8 mouse cellular contexts compared by ENCODE assay signal in genomic region chr10:80164998-80165344, GRCm38 (mm10). TPM values are rescaled to one million over a fixed set of nuclear protein-coding genes. Genes with fewer than 3 reads are reported as not detected.
DNase-seq lines count a peak whose midpoint lies in the region; ATAC-seq and TF ChIP-seq lines count a peak whose summit lies in the region.

No protein-coding gene starts in this region.

- H3K27ac ChIP-seq in hindbrain, embryonic 15.5 days (replicated peaks), result peak overlapping the region; percentile 88

- peak; percentile 87 for DNase-seq in Patski (ENCODE audit: low read depth, low spot score)
- DNase-seq in cerebellum, postnatal 36 days, result peak; percentile 98 to 99
- peak; percentile 93 to 98 for DNase-seq in frontal cortex, postnatal 36 days (ENCODE audit: low spot score in 2 of 2)
- peak; percentile 95 to 97 for DNase-seq in left cerebral cortex, adult 18-20 months (ENCODE audit: low spot score in 2 of 2)
- DNase-seq in lung, postnatal 4 days, result peak; percentile 96 to 98
- peak; percentile 97 for DNase-seq in retina, postnatal 1 day
- DNase-seq in thymus, postnatal 4 days, result peak; percentile 92

- no peaks in the 10 kb centered on the region for H3K9me3 ChIP-seq in hindbrain, embryonic 15.5 days

- ATAC-seq in Patski, result peak; percentile 19
- peak; percentile 49 for ATAC-seq in hindbrain, embryonic 15.5 days (ENCODE audit: low FRiP score, low read depth)

- peaks cover 69% of the 10 kb centered on the region for H3K4me1 ChIP-seq in hindbrain, embryonic 15.5 days (replicated peaks)

- H3K4me3 ChIP-seq in hindbrain, embryonic 15.5 days, result peak overlapping the region; percentile 43

- CTCF ChIA-PET in Patski (lab: Charles Lee), result interaction anchor here (0.9 to 4.4 kb wide), 15 partner anchors 11 to 207 kb away, joined by 3 to 69 read pairs (median 5); partner anchors contain the start of genes Cbarp, Cnn2, Stk11 and Tmem259

- H3K36me3 ChIP-seq in hindbrain, embryonic 15.5 days, result peaks cover 1% of the 10 kb centered on the region

- H3K9ac ChIP-seq in hindbrain, embryonic 15.5 days, result peak overlapping the region; percentile 60

- POLR2A ChIA-PET in Patski (lab: Charles Lee), result interaction anchor here (1.2 to 11.6 kb wide), 4 partner anchors 15 to 179 kb away, joined by 3 to 191 read pairs (median 4); partner anchors contain the start of genes Cbarp and Midn

- peak overlapping the region; percentile 88 for H3K4me2 ChIP-seq in hindbrain, embryonic 15.5 days

- in situ Hi-C loops in Patski (cut with MboI; ENCODE audit: low pct_unique_long_range_greater_than_20kb), result no loop called here

- WGBS in hindbrain, embryonic 15.5 days, result under 1% methylated on average over 17 of the region's 17 CpGs

- no peaks in the 10 kb centered on the region for H3K27me3 ChIP-seq in Patski
- H3K27me3 ChIP-seq in hindbrain, embryonic 15.5 days, result no peaks in the 10 kb centered on the region

- TF ChIP-seq CTCF in Patski (IDR thresholded peaks at IDR 0.05), result no peak

RNA-seq across cellular contexts. Expression of gene Cirbp, which starts 0.8 kb away (rescaled TPM):
- polyA plus RNA-seq in Patski (2021), result 62.1 TPM
- 295 and 319 TPM in 2 replicates for polyA plus RNA-seq in hindbrain, embryonic 15.5 days (2015; fragmentation: Nextera tagmentation; extraction: Ambion mirVana)
- 10 to 100 TPM; 89.7 to 94.6 TPM for total RNA-seq in left cerebral cortex, adult 18-20 months (2021)

RNA-seq across cellular contexts. Expression of gene 1600002K03Rik, which starts 7.8 kb away (rescaled TPM):
- polyA plus RNA-seq in Patski (2021), result 7.9 TPM
- 10.1 and 12.7 TPM in 2 replicates for polyA plus RNA-seq in hindbrain, embryonic 15.5 days (2015; fragmentation: Nextera tagmentation; extraction: Ambion mirVana)
- 1 to 10 TPM; 6.8 to 7.0 TPM for total RNA-seq in left cerebral cortex, adult 18-20 months (2021)

RNA-seq across cellular contexts. Expression of gene Efna2, which starts 14.3 kb away (rescaled TPM):
- 1.1 TPM for polyA plus RNA-seq in Patski (2021)
- 29.1 and 33.6 TPM in 2 replicates for polyA plus RNA-seq in hindbrain, embryonic 15.5 days (2015; fragmentation: Nextera tagmentation; extraction: Ambion mirVana)
- 1 to 10 TPM; 7.0 to 8.2 TPM for total RNA-seq in left cerebral cortex, adult 18-20 months (2021)

RNA-seq across cellular contexts. Expression of gene Midn, which starts 16.9 kb away (rescaled TPM):
- 116 TPM for polyA plus RNA-seq in Patski (2021)
- 22.6 and 26.0 TPM in 2 replicates for polyA plus RNA-seq in hindbrain, embryonic 15.5 days (2015; fragmentation: Nextera tagmentation; extraction: Ambion mirVana)
- 100 to 1,000 TPM; 105 TPM for total RNA-seq in left cerebral cortex, adult 18-20 months (2021)

RNA-seq across cellular contexts. Expression of gene Cbarp, which starts 24.3 kb away (rescaled TPM):
- 30.0 TPM for polyA plus RNA-seq in Patski (2021)
- 61.4 and 71.3 TPM in 2 replicates for polyA plus RNA-seq in hindbrain, embryonic 15.5 days (2015; fragmentation: Nextera tagmentation; extraction: Ambion mirVana)
- 100 to 1,000 TPM; 418 to 437 TPM for total RNA-seq in left cerebral cortex, adult 18-20 months (2021)

Comparison
In these comparisons a context has a peak if more than half of its experiments do, and no peak if none do; other contexts are left out.
1. Peak in every context shown above with its lines: DNase-seq, ATAC-seq, H3K4me3 ChIP-seq and H3K27ac ChIP-seq.
2. RNA of gene Efna2, which starts 14.3 kb away (polyA plus RNA-seq): 29.1 to 33.6 TPM in hindbrain, embryonic 15.5 days; 1.1 TPM in Patski (single experiment); every median in the first group is over 10 times any median in the second.